Comparison of ENCODE assay signal across 22 mouse cellular contexts in genomic region chr13:76566024-76566423, GRCm38 (mm10).
DNase-seq lines count a peak whose midpoint lies in the region; ATAC-seq and TF ChIP-seq lines count a peak whose summit lies in the region.
"Had no signal": no experiment of that assay in that cellular context is flagged by ENCODE, and none has a peak within 500 bp of the region (broad histone marks: within the 10 kb centered on the region; RNA-seq: fewer than 3 reads in every experiment).

No protein-coding gene starts in this region.

- 72% methylated on average over 3 of the region's 3 CpGs for WGBS in heart, adult 2 months

- H3K36me3 ChIP-seq in heart, adult 2 months (ENCODE audit: control insufficient read depth, insufficient read depth, low read length): no peaks in the 10 kb centered on the region
- H3K36me3 ChIP-seq: embryonic facial prominence, embryonic 13.5 days; embryonic facial prominence, embryonic 15.5 days had no signal

- H3K79me2 ChIP-seq in heart, adult 2 months (replicated peaks; ENCODE audit: control insufficient read depth, insufficient read depth, low read length): no peaks in the 10 kb centered on the region

- no peak overlapping the region for H3K4me3 ChIP-seq in heart, adult 2 months
- H3K4me3 ChIP-seq: embryonic facial prominence, embryonic 13.5 days; embryonic facial prominence, embryonic 15.5 days; forebrain, embryonic 13.5 days had no signal

- peak; percentile 40 for DNase-seq in 416B (ENCODE audit: low read depth)
- no peak for DNase-seq in layer of hippocampus, postnatal 36 days
- DNase-seq in heart, adult 2 months: no peak
- DNase-seq: adrenal gland, adult 8-10 months; adrenal gland, postnatal 14 days; adrenal gland, postnatal 36 days; cerebellum, adult 11-12 months; cerebellum, adult 2 months; cerebellum, adult 9-10 months; cerebellum, postnatal 10 days; cerebellum, postnatal 25 days; embryo, embryonic 11 days had no signal

- peak; percentile 29; the same call in 1 of the 2 replicates for ATAC-seq in common myeloid progenitor, adult 5-6 weeks (replicated peaks; ENCODE audit: low read depth, poor library complexity, severe bottlenecking)
- ATAC-seq in megakaryocyte, adult 5-6 weeks (ENCODE audit: poor library complexity, severe bottlenecking): peak; percentile 56
- peak; percentile 41; the same call in 1 of the 2 replicates for ATAC-seq in neutrophil, adult 5-6 weeks (ENCODE audit: extremely low read depth, insufficient number of reproducible peaks, low FRiP score, poor library complexity, severe bottlenecking)
- no peak for ATAC-seq in erythroblast, adult 5-6 weeks (replicated peaks; ENCODE audit: low FRiP score, poor library complexity, severe bottlenecking)
- ATAC-seq: activated CD4-positive, CD25-positive, alpha-beta regulatory T cell, adult 4 months; forebrain, embryonic 13.5 days; forebrain, embryonic 16.5 days; Patski had no signal

- H3K4me1 ChIP-seq in heart, adult 2 months (ENCODE audit: control insufficient read depth, insufficient read depth, low read length): no peaks in the 10 kb centered on the region
- H3K4me1 ChIP-seq: embryonic facial prominence, embryonic 13.5 days; embryonic facial prominence, embryonic 15.5 days; forebrain, embryonic 13.5 days had no signal

- H3K27ac ChIP-seq in heart, adult 2 months: no peak overlapping the region
- H3K27ac ChIP-seq: embryonic facial prominence, embryonic 13.5 days; embryonic facial prominence, embryonic 15.5 days; forebrain, embryonic 13.5 days had no signal

- intact Hi-C loops in heart, adult 2 months (cut with DNase I): no loop called here

- H3K9ac ChIP-seq in heart, adult 2 months (ENCODE audit: low read depth, low read length): no peak overlapping the region
- H3K9ac ChIP-seq: embryonic facial prominence, embryonic 13.5 days; embryonic facial prominence, embryonic 15.5 days; forebrain, embryonic 13.5 days had no signal

- TF ChIP-seq POLR2A in heart, adult 2 months (IDR thresholded peaks at IDR 0.05; ENCODE audit: insufficient read depth, low read depth, low read length): no peak

- no peak for TF ChIP-seq EP300 in heart, adult 2 months (IDR thresholded peaks at IDR 0.05; ENCODE audit: insufficient read depth, low read depth, low read length)

- H3K27me3 ChIP-seq in heart, adult 2 months (ENCODE audit: control insufficient read depth, insufficient read depth, low read length): no peaks in the 10 kb centered on the region
- H3K27me3 ChIP-seq: embryonic facial prominence, embryonic 13.5 days; embryonic facial prominence, embryonic 15.5 days; forebrain, embryonic 13.5 days; Patski had no signal

- no peak for TF ChIP-seq CTCF in heart, adult 2 months (IDR thresholded peaks at IDR 0.05)
